Mouse (Mus musculus): ENCODE measurements around the gene Masp1. TPM values are rescaled to one million over a fixed set of nuclear protein-coding genes. Genes with fewer than 3 reads are reported as not detected.
A peak's percentile ranks its signal among the peaks of the same experiment; 100 is the strongest.

Masp1 gene
- total and polyA plus RNA-seq, 3 experiments = 0.11 to 0.34 TPM; not detected in 1

- in situ Hi-C loops (cut with MboI; ENCODE audit: low pct_ligation_motif_present, low pct_unique_long_range_greater_than_20kb, low sequenced_read_pairs) = loop anchor here (25.0 kb wide), 1 partner anchor 557 kb away; the partner anchor contains the start of gene Ahsg
- Histone ChIP-seq H3K36me3 (replicated peaks in 1 of 2; ENCODE audit: control insufficient read depth in 1 of 2, insufficient read depth in 1 of 2, low read length in 1 of 2) (no peaks in the 10 kb centered on the region), H3K4me3 (replicated peaks in 1 of 3; ENCODE audit: low read depth in 2 of 3, low read length in 2 of 3, poor library complexity in 1 of 3) (no peak overlapping the region), H3K27me3 (replicated peaks) (no peaks in the 10 kb centered on the region), H3K4me1 (ENCODE audit: control insufficient read depth in 1 of 2, insufficient read depth in 2 of 2) (no peaks in the 10 kb centered on the region; a peak in 1 of 4 replicates), H3K9ac (ENCODE audit: insufficient read depth, low read depth) (no peak overlapping the region), H3K79me2 (replicated peaks; ENCODE audit: control insufficient read depth, extremely low read depth, insufficient read depth, poor library complexity, severe bottlenecking) (no peaks in the 10 kb centered on the region), H3K4me2 (ENCODE audit: insufficient read depth, low read depth, poor library complexity, severe bottlenecking) (no peak overlapping the region), H3K9me3 (replicated peaks; ENCODE audit: low read length) (peaks cover 5% of the 10 kb centered on the region), H3K27ac (ENCODE audit: insufficient read depth, low read depth) (no peak overlapping the region)
- no peak for TF ChIP-seq ZNF384 (IDR thresholded peaks at IDR 0.05; ENCODE audit: low read depth, low read length)
- TF ChIP-seq KAT2A (IDR thresholded peaks at IDR 0.05; ENCODE audit: insufficient replicate concordance, low read length) = no peak
- TF ChIP-seq ZC3H11A (IDR thresholded peaks at IDR 0.05; ENCODE audit: low read depth, low read length) = no peak
- TF ChIP-seq GABPA (IDR thresholded peaks at IDR 0.05; ENCODE audit: insufficient replicate concordance, low read depth, low read length) = no peak
- no peak for TF ChIP-seq MEF2A (IDR thresholded peaks at IDR 0.05; ENCODE audit: borderline replicate concordance, low read depth, low read length)
- DNase-seq (ENCODE audit: extremely low read depth) = no peak
- dilution Hi-C loops (cut with MboI; ENCODE audit: extremely low pct_ligation_motif_present, extremely low pct_unique_long_range_greater_than_20kb, low sequenced_read_pairs) = no loop called here
Measured at GRCm38 (mm10) chr16:23444231-23444630, 76.4 kb downstream of the Masp1 start.

DNA sequence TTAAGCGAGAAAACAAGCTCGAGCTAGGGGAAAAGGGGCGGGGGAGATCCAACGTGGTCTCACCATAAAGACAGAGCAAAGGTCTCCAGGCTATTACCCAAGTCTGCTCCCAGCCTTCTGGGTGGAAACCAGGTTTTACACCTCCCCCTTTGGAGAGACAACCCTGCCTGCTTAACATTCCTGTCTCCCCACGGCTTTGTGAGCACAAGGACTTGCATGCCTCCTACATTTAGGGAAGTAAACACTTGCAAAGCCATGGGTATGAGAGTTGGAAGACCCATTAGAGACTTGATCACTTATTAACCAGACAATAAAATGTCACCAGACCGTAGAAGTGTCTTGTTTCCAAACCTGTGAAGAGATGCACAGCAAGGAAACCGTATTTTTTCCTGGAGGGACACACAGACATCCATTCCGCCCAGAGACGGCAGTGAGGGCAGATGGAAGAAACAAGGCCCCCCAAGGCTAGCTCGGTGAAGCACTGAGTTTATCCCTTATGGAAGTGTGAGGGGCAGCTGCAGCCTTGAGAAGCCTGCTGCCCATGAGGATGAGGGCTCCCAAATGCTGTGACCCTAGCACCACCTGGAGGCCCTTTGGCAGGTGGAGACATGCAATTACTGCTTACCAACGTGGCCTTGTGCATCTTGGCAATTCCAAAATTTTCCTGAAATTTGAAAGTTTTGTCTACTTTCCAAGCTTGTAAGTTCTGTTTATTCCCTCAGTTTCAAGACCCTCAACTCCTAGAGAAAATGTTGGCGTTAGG is 83.0 kb downstream of the Masp1 start:
- Histone ChIP-seq H3K9ac (ENCODE audit: insufficient read depth, low read depth) (no peak overlapping the region), H3K4me1 (ENCODE audit: control insufficient read depth in 1 of 2, insufficient read depth in 2 of 2) (no peaks in the 10 kb centered on the region; a peak in 1 of 4 replicates), H3K36me3 (replicated peaks in 1 of 2; ENCODE audit: control insufficient read depth in 1 of 2, insufficient read depth in 1 of 2, low read length in 1 of 2) (no peaks in the 10 kb centered on the region), H3K4me3 (replicated peaks in 1 of 3; ENCODE audit: low read depth in 2 of 3, low read length in 2 of 3, poor library complexity in 1 of 3) (no peak overlapping the region), H3K27me3 (replicated peaks) (peaks cover 2% of the 10 kb centered on the region), H3K9me3 (replicated peaks; ENCODE audit: low read length) (peaks cover under 1% of the 10 kb centered on the region), H3K4me2 (ENCODE audit: insufficient read depth, low read depth, poor library complexity, severe bottlenecking) (no peak overlapping the region), H3K79me2 (replicated peaks; ENCODE audit: control insufficient read depth, extremely low read depth, insufficient read depth, poor library complexity, severe bottlenecking) (no peaks in the 10 kb centered on the region), H3K27ac (ENCODE audit: insufficient read depth, low read depth) (no peak overlapping the region)
- no peak for DNase-seq (ENCODE audit: extremely low read depth)
- dilution Hi-C loops (cut with MboI; ENCODE audit: extremely low pct_ligation_motif_present, extremely low pct_unique_long_range_greater_than_20kb, low sequenced_read_pairs) (no loop called here), in situ Hi-C loops (cut with MboI; ENCODE audit: low pct_ligation_motif_present, low pct_unique_long_range_greater_than_20kb, low sequenced_read_pairs) (loop anchor here (10.0 to 25.0 kb wide), 2 partner anchors 293 to 550 kb away; partner anchors contain the start of genes Adipoq and Ahsg)
- TF ChIP-seq CHD2 (IDR thresholded peaks at IDR 0.05; ENCODE audit: low read length) = no peak
- TF ChIP-seq JUND (conservative IDR thresholded peaks at IDR 0.05; ENCODE audit: low read depth, low read length) = no peak
- no peak for TF ChIP-seq SIN3A (IDR thresholded peaks at IDR 0.05; ENCODE audit: low read length)
- TF ChIP-seq KAT2A (IDR thresholded peaks at IDR 0.05; ENCODE audit: insufficient replicate concordance, low read length) = no peak
- TF ChIP-seq CTCF (conservative IDR thresholded peaks at IDR 0.05 in 1 of 2, IDR thresholded peaks at IDR 0.05 in 1 of 2; ENCODE audit: low read depth in 2 of 2, low read length in 2 of 2) = peak in 1 of 2 experiments; percentile 76; a peak in 2 of 4 replicates
- no peak for TF ChIP-seq E2F4 (IDR thresholded peaks at IDR 0.05; ENCODE audit: insufficient replicate concordance, low read depth, low read length)
- no peak for TF ChIP-seq TCF12 (IDR thresholded peaks at IDR 0.05; ENCODE audit: low read depth, low read length)
- TF ChIP-seq TBP (conservative IDR thresholded peaks at IDR 0.05; ENCODE audit: low read depth, low read length) = no peak
- TF ChIP-seq MEF2A (IDR thresholded peaks at IDR 0.05; ENCODE audit: borderline replicate concordance, low read depth, low read length) = no peak
- TF ChIP-seq SMC3 (IDR thresholded peaks at IDR 0.05; ENCODE audit: low read depth, low read length) = peak; percentile 73
- TF ChIP-seq CHD1 (IDR thresholded peaks at IDR 0.05; ENCODE audit: low read depth, low read length) = no peak
- TF ChIP-seq EP300 (IDR thresholded peaks at IDR 0.05; ENCODE audit: low read length) = no peak
- TF ChIP-seq POLR2AphosphoS2 (IDR thresholded peaks at IDR 0.05; ENCODE audit: low read depth, low read length) = no peak
- TF ChIP-seq ZMIZ1 (IDR thresholded peaks at IDR 0.05; ENCODE audit: low read depth, low read length) = no peak
- no peak for TF ChIP-seq ZNF384 (IDR thresholded peaks at IDR 0.05; ENCODE audit: low read depth, low read length)
- peak; percentile 35; the same call in 1 of the 2 replicates for TF ChIP-seq ZC3H11A (IDR thresholded peaks at IDR 0.05; ENCODE audit: low read depth, low read length)
- no peak for TF ChIP-seq NELFE (IDR thresholded peaks at IDR 0.05; ENCODE audit: low read depth, low read length)
- TF ChIP-seq IRF4 (IDR thresholded peaks at IDR 0.05; ENCODE audit: low read depth, low read length) = no peak
- TF ChIP-seq MXI1 (IDR thresholded peaks at IDR 0.05; ENCODE audit: low read depth, low read length) = no peak
- TF ChIP-seq BHLHE40 (IDR thresholded peaks at IDR 0.05; ENCODE audit: low read depth, low read length) = no peak
- no peak for TF ChIP-seq MAZ (IDR thresholded peaks at IDR 0.05; ENCODE audit: low read depth, low read length)
- TF ChIP-seq NRF1 (IDR thresholded peaks at IDR 0.05; ENCODE audit: low read depth, low read length) = no peak
- no peak for TF ChIP-seq ELF1 (IDR thresholded peaks at IDR 0.05; ENCODE audit: low read depth, low read length)
- TF ChIP-seq RCOR1 (conservative IDR thresholded peaks at IDR 0.05; ENCODE audit: low read depth, low read length) = no peak
- no peak for TF ChIP-seq ETS1 (conservative IDR thresholded peaks at IDR 0.05; ENCODE audit: low read depth, low read length)
- peak; percentile 84 for TF ChIP-seq RAD21 (IDR thresholded peaks at IDR 0.05; ENCODE audit: low read depth, low read length)
- TF ChIP-seq USF1 (IDR thresholded peaks at IDR 0.05; ENCODE audit: low read depth, low read length) = no peak
- no peak for TF ChIP-seq UBTF (IDR thresholded peaks at IDR 0.05; ENCODE audit: low read depth, low read length)
- TF ChIP-seq ZKSCAN1 (IDR thresholded peaks at IDR 0.05; ENCODE audit: borderline replicate concordance, low read depth, low read length) = no peak
